Mouse (Mus musculus) neutrophil, adult 5-6 weeks (primary cell): ENCODE data around the gene Efhd1. TPM values are rescaled to one million over a fixed set of nuclear protein-coding genes. Genes with fewer than 3 reads are reported as not detected.

ENCODE experiments used
- ATAC-seq: fragments of 151-379, 151-347 bp; 2 replicates; pipeline ENCODE4 v1.8.0; 2017; ENCODE audit warnings: mild to moderate bottlenecking, moderate TSS enrichment; ENCODE audit not compliant: insufficient number of reproducible peaks, poor library complexity, low FRiP score, severe bottlenecking; ENCODE audit errors: extremely low read depth
- total RNA-seq: library from RNA; stranded (forward); fragments of 200-1000 nt; gene quantifications from 2 replicates; pipeline ENCODE4 v1.2.3, GENCODE M21; 2017

The Efhd1 gene
- total RNA-seq: 0.74 TPM in 1 of 2 replicates, not detected in the other

DNA sequence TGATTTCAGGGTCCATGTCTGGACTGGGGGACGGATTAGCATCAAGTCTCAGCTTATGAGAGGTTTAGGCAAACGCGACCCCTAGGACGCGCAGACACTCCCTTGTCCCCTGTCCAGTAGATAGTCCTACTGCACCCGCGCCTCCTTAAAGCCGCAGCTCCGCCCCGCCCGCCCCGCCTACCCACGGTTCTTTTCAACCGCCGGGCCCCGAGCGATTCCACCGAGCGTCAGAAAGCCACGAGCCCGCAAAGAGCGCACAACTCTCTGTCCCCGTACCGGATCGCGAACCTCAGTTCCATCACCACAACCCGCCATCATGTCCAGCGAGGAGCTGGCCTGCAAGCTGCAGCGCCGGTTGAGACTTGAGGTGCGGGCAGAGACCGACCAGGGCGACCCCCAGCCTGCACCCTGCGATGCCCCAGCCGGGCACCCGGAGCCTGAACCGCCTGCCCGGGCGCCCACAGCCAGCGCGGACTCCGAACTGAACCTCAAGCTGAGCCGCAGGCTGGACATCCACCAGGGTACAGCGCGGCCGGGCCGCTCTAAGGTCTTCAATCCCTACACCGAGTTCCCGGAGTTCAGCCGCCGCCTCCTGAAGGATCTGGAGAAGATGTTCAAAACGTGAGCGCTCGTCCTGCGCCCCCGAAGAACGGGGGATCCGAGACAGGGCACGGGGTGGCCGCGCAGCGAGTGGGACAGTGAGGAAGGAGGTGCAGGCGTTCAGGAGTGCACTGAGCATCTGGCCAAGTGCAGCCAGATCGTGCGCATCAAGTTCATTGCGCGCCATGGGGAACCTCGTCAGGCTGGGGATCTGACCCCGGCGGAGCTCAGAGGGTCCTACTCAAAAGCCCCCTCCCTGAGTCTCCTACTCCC, at the start of gene Efhd1:
Gene Efhd1, plus strand, starts transcription at position 230 of the 873 bp plus-strand sequence.
- no peak for ATAC-seq

DNA sequence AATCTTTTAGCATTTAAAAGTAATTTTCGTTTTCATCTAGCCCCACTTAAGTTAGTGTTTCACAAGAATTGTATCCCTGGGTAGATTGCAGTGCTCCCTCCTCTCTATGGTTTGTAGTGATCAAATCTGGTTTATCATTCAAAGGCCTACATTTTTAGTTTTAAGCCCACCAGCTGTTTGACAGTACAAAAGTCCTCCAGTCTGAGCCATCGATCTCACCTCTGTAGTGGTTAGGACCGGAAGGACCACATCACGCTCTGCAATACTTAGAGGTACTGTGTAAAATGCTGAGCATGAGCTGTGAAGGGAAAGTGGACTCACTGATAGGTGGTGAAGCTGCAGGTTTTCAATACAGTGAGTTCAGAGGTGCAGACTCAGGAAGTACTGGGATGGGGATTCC, 49.4 kb upstream of the Efhd1 start:
- ATAC-seq: no peak

DNA sequence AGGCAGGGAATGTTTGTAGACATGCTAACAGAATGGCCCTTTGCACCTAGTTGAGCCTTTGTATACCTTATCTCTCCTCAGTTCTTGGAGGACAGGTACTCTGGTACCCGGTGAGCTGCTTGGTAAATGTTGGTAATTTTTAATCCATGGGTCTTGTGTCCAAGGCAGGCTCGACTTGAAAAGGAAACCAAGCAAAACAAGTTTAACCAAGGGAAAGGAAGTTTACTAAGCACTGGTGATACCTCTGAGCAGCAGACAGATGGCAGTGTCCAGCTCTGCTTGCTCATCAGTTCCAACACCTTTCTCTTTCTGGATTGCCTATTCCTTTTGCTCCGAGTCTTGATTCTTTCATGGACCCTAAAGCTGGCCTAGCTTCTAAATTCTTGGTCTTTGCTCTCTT, 46.2 kb upstream of the Efhd1 start:
- ATAC-seq: no peak

DNA sequence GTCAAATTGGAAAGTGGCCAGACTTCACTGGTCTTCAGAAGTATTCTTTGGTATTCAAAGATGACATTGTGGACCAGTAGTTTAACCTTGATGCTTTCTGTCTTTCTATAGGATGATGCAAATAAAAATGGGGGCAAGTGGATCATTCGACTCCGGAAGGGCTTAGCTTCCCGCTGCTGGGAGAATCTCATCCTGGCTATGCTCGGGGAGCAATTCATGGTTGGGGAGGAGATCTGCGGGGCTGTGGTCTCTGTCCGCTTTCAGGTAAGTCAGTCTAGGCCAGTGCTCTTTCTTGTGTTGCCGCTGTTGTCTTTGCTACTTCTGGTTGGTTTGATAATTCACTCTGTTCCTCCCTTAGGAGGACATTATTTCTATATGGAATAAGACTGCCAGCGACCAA, 38.4 kb upstream of the Efhd1 start:
- ATAC-seq: no peak

DNA sequence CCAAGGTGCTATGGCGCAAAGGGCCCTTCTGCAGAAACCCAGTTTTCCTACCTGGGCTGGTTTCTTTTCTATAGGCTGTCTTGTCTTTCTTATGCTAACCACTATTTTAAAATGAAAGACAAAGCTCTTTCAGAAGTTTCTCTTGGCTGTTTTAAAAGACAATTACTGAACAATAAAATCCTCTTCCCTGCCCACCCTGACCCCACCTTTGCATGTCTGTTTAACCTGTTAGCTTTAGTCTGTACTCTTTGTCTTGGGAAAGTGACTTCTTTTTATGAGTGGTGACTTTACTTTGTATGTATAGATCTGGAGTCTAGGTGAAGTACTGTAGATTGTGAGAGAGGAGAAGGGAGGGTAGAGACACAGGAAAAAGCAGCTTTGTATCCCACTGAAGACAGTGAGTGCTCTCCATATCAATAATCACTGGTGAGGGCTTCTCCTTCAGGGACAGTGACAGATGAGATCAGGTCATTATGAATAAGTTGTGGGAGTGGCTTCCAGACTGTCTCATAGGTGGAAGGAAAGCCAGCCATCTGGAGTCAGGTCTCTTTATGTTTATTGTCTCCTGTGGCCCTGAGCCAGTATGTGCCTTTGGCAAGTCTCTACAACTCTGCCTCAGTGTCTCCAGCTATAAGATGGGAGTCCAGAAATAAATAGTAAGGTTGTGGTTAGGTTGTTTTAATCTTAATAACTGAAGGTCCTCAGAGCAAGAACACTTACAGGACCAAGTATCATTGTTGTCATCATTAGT, 37.6 kb upstream of the Efhd1 start:
- no peak for ATAC-seq

DNA sequence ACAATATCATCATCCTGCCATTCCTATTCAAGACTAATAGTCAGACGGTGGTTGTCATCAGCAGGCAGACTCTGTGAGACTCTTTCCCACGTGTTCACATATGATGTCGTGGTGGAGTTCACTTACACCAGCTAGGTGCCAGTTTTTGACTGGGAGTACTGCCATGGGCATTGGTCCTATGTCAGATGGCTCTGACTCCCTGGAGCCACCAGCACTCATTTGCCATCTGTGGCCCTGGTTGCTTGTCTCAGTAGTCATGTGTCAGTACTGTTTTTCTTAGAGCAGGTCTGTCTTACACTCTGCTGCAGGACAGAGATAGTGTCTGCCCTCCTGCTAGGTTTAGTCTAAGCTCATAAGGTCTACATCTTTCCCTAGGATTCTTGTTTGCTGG, 37.0 kb upstream of the Efhd1 start:
- no peak for ATAC-seq

DNA sequence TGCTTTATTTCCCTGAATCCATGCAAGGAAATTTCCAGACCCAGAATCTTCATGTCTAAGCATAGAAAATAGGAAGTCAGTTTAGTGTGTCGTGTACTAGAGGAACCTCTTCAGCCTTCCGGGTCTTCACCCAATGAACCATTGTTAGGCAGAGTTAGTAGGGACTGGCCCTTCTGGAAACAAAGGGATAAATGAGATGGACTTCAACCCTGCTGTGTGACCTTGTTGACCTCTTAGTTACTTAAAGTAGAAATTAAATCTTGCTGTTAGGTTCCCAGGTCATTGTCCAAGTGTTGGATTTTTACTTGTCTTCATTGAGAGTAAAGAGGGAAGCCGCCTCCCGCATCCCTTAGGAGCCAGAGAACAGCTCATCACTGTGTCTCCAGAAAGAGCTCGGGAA, 33.6 kb upstream of the Efhd1 start:
- ATAC-seq: no peak

DNA sequence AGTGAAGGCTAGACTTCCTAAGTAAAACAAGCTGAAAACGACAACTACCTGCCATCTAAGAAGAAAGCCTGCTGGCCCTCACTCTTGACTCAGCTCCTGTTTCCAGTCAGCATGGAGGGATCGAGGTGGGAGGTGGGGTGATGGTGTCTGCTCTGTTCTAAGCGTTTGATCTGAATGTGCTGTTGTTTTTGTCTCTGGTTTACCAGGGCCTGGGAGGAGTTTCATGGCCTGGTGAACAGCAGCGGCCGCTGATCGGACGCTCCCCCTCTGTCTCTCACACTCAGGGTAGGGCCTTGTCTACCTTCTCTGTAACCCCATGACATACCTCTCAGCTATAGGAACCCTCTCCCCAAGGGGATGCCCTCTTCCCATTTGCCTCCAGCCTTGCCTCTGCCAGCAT, 32.0 kb upstream of the Efhd1 start:
- ATAC-seq: no peak

DNA sequence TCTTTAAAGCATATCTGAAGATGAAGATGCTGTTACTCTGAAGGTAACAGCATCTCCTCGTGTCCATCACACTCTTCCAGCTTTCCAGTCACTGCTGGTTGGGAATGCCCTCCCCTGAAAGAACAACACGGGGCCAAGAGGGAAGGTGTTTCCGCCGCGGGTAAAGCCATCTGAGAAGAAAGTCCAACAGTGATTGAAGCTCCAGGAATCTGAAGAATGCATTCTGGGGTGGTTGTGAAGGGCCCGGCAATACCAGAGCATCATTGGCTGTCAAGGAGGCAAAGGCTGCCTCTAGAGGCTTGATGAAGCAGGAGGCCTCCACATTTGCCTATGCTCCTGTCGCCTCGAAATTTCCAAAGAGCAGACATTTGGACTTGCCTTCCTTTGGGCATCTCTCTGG, 25.1 kb upstream of the Efhd1 start:
- no peak for ATAC-seq

DNA sequence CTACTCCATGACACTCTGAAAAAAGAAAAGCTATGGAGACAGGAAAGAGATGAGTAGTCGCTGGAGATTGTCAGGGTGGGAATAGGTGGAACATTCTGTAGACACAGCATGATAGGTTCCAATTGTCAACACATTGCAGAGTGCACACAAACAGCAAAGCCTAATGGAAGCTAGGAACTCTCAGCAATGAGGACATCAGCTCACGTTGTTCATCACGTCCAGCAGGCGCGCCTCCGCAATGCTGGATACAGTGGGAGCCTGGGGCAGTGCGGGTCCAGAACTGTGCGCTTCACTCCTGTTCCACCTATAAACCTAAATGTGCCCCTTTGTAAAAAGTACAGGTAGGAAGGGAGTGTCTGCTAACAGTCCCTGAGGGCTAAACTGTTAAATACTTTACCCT, 21.1 kb upstream of the Efhd1 start:
- no peak for ATAC-seq

DNA sequence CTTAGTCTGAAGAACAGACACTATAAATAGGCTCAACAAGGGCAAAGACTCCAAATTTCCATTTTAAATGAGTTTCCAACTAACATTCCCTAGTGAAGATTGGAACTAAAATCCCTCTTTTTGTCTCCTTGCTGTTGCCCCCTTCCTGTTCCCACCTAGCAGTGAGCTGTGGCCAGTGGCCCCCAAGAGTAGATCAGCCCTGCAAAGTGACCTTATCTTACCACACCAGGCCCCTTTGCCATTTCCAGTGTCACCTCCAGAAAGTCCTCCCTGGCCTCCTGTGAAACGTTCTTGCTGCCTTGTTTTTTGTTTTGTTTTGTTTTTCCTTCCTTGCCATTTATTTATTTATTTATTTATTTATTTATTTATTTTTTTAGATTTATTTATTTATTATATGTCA, 18.7 kb upstream of the Efhd1 start:
- no peak for ATAC-seq

DNA sequence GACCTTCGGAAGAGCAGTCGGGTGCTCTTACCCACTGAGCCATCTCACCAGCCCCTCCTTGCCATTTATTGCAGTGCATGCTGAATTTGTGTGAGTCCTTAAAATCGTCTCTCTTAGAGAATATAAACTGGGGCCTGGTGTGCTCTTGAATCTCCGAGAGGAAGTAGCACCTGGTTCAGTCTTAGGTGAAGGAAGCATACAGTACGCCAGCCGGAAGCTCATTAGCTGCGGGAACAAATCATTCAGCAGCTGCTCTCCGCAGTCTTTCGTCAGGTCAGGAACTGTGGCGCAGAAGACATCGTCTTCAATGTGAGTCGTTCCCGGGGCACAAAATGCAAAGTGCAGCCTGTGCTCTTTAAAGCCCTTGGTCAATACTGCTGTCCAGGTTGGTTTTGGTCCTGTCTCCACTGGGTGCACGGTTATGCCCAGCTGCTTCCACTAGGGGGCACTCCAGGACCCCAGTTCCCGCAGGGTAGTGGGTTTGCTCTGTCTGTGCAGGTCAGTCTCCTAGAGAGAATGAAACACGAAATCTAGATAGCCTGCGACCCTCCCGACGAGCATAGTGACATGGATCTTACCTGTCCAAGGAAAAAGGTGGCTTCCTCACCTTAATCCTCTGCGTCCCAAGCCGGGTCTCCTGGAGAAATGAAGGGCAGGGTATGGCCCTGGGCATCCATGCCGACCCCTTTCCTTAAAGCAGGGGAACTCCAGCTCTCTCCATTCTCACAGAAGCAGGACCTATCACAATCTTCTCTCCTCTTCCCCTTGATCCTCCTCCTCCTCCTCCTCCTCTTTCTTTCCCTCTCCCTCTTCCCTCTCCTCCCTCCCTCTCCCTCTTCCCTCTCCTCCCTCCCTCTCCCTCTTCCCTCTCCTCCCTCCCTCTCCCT, 18.0 kb upstream of the Efhd1 start:
- ATAC-seq: peak; percentile 69

DNA sequence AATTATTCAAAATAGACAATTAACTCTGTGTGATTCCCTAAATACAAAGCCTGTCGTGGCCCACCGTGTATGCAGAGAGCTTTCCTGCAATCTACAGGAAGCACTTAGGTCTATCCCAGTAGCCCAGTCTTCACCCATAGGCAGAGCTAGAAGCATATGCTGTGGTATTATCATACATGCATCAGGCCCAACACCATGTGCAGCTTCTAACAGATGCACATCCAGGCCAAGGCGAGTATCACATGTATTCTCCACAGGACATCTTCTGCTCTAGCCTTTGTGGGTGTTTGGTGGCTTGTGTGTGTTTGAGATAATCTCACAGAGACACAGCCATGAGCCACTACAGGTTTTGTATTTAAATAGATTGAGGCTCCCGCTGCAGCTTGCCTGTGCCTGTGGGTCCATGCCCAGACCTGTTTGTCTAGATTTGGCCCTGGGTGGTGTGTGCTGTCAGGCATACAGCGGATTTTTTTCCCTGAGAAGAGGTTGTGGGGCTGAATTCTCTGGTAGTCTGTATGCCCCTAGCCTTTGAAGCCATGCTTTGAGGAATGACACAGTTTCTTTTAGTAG, 12.0 kb upstream of the Efhd1 start:
- no peak for ATAC-seq

DNA sequence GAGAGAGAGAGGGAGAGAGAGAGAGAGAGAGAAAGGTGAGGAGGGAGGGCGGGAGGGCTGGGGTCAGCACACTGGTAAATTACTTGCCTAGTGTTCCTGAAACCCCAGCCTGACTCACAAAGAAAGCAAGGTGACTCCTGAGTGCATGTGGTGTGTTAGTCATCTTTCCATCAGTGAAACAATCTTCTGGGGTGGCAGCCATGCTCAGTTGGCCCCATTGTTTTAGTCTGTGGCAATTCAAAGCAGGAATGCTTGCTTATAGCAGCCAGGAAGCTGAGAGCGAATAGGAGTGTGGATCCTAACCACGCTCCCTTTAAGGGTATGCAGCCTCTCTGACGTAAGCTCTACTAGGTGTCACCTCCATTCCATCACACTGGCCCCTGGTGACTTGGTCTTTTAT, 9.0 kb upstream of the Efhd1 start:
- no peak for ATAC-seq

DNA sequence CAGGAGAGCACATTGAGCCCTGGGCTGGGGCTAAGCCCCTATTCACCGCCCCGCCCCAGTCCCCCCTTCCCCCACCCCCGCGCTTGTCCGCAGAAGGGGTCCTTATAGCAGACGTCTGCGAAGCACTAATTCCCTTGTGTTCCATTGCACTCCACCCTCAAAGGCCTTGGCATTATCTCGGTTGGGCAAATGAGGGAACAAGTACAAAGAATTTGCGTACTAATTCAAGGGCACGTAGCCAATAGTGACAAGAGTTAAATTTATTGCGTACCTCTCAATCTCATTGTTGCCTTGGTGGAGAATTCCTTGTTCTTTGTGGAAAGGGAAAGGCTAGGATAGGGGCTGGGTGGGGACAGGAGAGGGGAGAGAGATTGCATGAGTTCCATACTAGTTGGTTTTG, 6.5 kb upstream of the Efhd1 start:
- no peak for ATAC-seq

DNA sequence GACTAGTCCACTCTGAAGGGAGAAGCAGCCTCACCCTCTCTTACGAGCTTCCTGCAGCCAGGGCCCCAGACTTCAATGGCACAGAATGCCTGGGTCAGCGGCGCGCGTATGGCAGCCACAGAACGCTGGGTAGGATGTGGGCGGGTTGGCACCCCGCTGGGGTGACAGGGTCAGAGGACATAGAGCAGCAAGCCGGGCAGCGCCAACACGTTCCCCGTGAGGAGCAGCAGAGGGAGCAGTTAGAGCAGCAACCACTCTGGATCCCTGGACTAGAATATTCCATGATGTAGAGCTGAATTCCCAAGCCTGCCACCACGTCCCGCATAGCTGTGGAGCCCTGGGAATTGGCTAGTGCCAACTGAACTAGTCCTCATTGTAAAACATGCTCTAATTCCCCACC, 5.7 kb upstream of the Efhd1 start:
- no peak for ATAC-seq

DNA sequence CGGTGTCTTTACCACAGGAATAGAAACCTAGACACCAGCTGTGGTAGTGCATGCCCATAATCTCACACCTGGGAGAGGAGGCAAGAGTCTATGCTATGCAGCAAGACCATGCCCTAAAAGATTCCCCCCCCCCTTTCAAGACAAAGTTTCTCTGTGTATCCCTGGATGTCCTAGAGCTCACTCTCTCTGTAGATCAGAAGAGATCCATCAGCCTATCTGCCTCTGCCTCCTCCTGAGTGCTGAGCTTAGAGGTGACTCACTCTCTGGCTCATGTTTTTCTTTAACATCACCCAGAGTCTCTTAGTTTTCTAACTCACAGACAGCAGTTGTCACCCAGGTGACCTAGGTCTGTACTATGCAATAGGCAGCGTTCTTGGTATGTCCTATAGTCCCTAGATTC, 4.8 kb upstream of the Efhd1 start:
- no peak for ATAC-seq

DNA sequence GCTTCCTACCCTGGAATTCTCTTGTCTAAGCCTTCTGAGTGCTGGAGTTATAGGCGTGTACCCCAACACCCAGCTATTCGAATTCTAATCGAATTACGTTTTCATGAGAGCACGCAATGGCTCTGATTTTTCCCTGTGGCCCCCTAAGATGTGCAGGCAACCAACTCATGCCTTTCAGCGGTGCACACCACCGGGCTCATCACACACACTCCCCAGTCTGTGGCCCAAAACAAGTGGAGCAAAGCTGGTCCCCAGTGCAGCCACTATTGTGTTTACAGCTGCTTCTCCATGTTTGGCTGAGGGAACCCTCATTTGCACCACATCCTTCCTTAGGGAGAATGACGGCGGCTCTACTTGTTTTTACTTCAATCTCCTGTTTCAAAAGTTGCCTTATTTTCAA, 906 bp upstream of the Efhd1 start:
- no peak for ATAC-seq

DNA sequence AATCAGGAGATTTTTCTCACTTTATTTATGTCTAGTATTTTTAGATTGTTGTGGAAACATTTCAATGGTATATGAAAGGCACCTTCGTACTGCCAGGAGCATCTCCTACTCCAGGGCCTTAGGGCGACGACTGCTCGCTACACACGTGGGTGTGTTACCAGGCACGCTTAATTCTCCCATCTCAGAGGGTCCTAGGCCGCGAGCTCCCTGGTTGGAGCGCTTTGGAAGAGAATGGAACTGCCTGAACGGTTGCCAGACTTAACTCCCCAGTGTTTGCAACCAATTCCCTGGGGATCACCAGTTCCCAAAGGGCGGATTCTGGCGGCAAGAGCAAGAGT, 398 bp upstream of the Efhd1 start:
- no peak for ATAC-seq
